Mouse (Mus musculus): ENCODE data around the gene Mymk.

Mymk gene

DNA sequence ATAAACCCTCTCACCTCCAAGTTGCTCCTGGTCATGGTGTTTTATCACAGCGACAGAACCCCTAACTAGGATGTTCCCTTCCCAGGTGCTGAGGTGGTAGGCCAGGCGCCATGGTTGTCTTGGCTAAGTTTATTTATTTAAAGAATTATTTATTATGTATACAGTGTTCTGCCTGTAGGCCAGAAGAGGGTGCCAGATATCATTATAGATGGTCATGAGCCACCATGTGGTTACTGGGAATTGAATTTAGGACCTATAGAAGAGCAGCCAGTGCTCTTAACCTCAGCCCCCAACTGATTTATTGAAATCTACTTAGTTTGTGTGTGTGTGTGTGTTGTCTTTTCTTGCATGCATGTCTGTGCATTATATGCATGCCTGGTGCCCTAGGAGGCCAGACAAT lies 39.6 kb downstream of the Mymk start:
- no peak for DNase-seq (ENCODE audit: low read depth)

DNA sequence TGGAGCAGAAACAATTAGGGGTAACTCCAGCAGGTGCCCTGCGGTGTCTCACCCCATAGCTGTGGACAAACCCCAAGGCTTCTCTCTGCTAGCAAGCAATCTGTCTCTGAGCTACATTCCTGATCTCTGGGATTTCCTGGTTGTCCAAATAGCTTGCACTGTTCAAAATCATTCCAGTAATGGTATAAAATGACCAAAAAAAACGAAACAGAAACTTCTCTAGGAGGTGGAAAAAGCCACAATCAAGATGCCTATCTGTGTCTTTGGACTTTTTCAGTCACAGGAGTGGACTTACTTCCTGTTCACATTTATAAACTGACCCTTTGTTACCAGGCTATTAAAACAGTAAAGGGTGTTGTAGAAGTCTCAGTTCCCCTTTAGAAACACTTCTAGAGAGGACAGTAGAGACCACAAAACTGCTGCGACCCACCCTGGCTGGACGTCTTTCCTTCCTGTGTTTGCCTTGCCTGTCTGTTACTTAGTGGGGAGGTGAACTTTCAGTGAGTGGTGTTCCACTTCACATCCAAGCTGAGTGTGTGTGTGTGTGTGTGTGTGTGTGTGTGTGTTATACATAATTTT lies 43.5 kb downstream of the Mymk start:
- DNase-seq (ENCODE audit: low read depth): peak; percentile 50

DNA sequence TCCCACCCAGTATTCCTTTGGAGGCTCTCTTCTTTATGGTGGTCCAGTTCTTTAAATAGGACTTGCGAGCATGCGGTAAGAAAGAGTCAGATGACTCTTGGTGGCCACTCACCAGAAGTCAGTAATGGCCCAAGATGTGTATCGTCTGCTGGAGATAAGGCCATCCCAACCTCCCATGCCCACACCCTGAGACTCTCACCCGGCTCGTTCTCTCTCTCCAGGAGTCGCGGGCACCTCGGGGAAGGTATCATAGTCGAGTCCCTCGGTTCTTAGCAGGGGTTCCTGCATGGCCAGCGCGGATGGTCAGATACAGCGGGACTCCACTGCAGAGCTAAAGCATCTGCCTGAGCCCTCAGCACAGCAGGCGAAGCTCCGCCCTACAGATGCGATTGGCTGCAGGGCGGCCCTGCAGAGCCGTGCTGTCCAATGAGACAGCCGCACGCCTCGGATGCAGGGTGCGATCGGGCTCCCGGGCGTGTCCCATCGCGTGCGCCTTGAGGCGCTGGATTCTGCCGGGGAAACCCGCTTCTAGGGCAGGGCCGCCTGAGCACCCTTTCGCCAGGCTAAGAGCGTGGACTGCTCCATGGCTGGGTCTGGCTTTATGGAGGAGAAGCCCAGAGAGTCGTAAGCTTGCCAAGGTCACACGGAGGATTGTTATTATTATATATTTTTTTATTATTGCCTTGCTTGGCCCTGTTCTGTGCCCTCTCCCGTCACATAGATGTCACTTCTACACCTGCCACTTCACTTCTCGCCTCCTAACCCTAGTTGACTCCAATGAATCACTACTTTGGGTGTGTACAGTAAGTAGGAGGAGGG lies 44.2 kb downstream of the Mymk start, which contains the start of gene Slc2a6:
Gene Slc2a6 (minus strand): TSS at position 381 of the 819 bp plus-strand sequence.
- DNase-seq (ENCODE audit: low read depth): peak; percentile 92

DNA sequence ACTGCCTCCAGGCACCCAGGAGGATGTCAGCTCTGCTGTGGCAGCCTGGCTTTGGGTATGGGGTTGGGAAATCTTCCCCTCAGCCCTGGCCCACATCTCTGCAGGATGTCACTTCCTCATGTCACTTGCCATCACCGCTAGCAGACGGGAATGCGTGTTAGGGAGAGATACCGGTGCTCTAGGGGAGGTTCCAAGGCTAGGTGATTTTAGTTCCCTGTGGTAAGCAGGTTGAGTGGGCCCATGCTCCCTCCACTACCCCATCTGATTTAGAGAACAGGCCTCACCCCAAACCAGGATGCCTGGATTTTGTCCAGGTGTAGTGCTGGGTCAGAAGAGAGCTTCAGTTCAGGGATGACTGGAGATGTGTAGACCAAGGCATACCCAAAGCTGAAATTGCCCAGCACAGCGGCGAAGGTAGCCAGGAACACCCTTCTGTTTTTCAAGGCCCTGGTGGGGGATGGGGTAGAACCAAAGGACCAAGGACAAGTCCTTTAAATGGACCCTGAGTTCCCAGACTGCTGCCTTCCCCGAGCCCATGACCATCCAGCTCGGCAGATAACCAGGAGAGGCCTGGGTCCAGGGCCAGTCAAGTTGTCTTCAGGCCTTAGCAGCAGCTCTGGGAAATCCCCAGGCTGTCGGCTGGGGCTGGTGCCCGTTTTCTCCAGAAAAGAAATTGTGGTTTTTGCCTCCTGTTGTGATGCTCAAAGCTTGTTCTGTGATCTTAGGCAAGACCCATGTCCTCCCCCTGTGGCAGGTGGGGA lies 44.9 kb downstream of the Mymk start:
- peak; percentile 58 for DNase-seq (ENCODE audit: low read depth)

DNA sequence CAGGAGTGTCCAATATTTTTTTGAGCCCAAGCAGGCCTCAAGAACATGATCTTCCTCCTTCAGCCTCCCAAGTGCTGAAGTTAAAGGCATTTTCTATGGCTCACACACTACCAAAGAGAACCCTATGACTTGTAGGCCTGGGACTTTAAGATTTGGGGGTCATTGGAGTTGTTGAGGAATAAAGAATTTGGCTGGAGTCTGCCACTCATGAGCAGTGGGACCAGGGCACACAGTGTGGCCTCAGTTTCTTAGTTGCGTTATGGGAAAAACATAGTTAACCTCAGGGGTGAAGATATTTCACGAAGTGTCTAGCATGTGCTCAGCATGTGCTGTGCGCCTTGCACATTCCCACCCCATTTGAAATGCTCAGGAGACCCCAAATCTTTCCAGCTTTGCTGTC lies 45.6 kb downstream of the Mymk start:
- no peak for DNase-seq (ENCODE audit: low read depth)

GRCm38 (mm10) chr2:27025545-27025944 lies 46.4 kb downstream of the Mymk start:
- peak; percentile 51 for DNase-seq (ENCODE audit: low read depth)

- no peak for DNase-seq (ENCODE audit: low read depth)
Observed at GRCm38 (mm10) chr2:27024136-27024535, 47.8 kb downstream of the Mymk start.

- DNase-seq (ENCODE audit: low read depth): no peak
Observed at GRCm38 (mm10) chr2:27022612-27023011, 49.4 kb downstream of the Mymk start.

DNA sequence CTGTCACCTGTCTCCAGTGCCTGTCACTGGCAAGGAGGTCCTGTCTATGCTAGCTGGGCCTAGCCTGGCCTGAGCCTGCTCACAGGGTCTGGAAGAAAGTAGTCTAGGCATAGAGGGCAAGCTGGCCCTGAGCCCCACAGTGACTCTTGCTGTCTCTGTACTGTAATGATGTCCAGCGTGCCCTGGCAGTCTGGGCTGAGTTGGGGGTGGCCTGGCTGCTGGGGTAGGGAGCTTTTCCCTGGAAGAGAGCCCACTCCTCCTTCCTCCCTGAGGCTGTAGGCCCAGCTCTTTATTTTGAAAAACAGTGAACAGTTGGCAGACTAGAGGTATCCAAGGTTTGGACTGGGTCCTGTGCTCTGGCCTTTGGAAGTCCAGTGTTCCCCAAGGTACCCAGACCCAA lies 50.9 kb downstream of the Mymk start:
- no peak for DNase-seq (ENCODE audit: low read depth)

GRCm38 (mm10) chr2:27019530-27019929 lies 52.4 kb downstream of the Mymk start:
- DNase-seq (ENCODE audit: low read depth): no peak

- peak; percentile 81 for DNase-seq (ENCODE audit: low read depth)
Observed at GRCm38 (mm10) chr2:27017802-27018201, 54.2 kb downstream of the Mymk start.

All from induced T-regulatory cell, adult 2 months (primary cell).